Mouse (Mus musculus): ENCODE measurements around the gene Spaar. TPM values are rescaled to one million over a fixed set of nuclear protein-coding genes. Genes with fewer than 3 reads are reported as not detected.

Gene Spaar
- polyA plus RNA-seq, 1 experiment = 0.15 TPM

- H3K27ac ChIP-seq (ENCODE audit: insufficient read depth, low read length) = no peak overlapping the region
- no peaks in the 10 kb centered on the region for H3K36me3 ChIP-seq (ENCODE audit: control insufficient read depth, insufficient read depth, low read length)
- no peaks in the 10 kb centered on the region for H3K27me3 ChIP-seq (ENCODE audit: control insufficient read depth, insufficient read depth, low read length)
- no peaks in the 10 kb centered on the region for H3K4me1 ChIP-seq (ENCODE audit: control insufficient read depth, insufficient read depth, insufficient read length)
- no peak overlapping the region for H3K4me3 ChIP-seq (ENCODE audit: extremely low read depth, insufficient read depth, insufficient read length)
- no peak for DNase-seq (ENCODE audit: low read depth in 1 of 2, low spot score in 2 of 2)
- TF ChIP-seq CTCF (IDR thresholded peaks at IDR 0.05; ENCODE audit: extremely low read depth, insufficient read depth, insufficient read length, insufficient replicate concordance) (no peak), POLR2A (IDR thresholded peaks at IDR 0.05; ENCODE audit: low read depth, low read length) (no peak)
- 94% methylated on average over 13 of the region's 13 CpGs for WGBS
Measured at GRCm38 (mm10) chr4:43696561-43696960, 33.3 kb upstream of the Spaar start.

- WGBS = 92% methylated on average over 6 of the region's 6 CpGs
- no peaks in the 10 kb centered on the region for H3K36me3 ChIP-seq (ENCODE audit: control insufficient read depth, insufficient read depth, low read length)
Measured at GRCm38 (mm10) chr4:43700707-43701106, 29.1 kb upstream of the Spaar start, which contains the start of gene Olfr70. TSS of gene Olfr70 (minus strand) at chr4:43700807.

GRCm38 (mm10) chr4:43703439-43703838 is 26.4 kb upstream of the Spaar start:
- Histone ChIP-seq H3K27ac (ENCODE audit: insufficient read depth, low read length) (no peak overlapping the region), H3K4me3 (ENCODE audit: extremely low read depth, insufficient read depth, insufficient read length) (no peak overlapping the region), H3K27me3 (ENCODE audit: control insufficient read depth, insufficient read depth, low read length) (no peaks in the 10 kb centered on the region), H3K4me1 (ENCODE audit: control insufficient read depth, insufficient read depth, insufficient read length) (no peaks in the 10 kb centered on the region), H3K36me3 (ENCODE audit: control insufficient read depth, insufficient read depth, low read length) (no peaks in the 10 kb centered on the region)
- TF ChIP-seq POLR2A (IDR thresholded peaks at IDR 0.05; ENCODE audit: low read depth, low read length) (no peak), CTCF (IDR thresholded peaks at IDR 0.05; ENCODE audit: extremely low read depth, insufficient read depth, insufficient read length, insufficient replicate concordance) (peak; percentile 7; the same call in 1 of the 2 replicates)
- WGBS = 81% methylated on average over 6 of the region's 6 CpGs
- no peak for DNase-seq (ENCODE audit: low read depth in 1 of 2, low spot score in 2 of 2)

More at GRCm38 (mm10) chr4:43700707-43701106, 29.1 kb upstream of the Spaar start, which contains the start of gene Olfr70:
- no peak for DNase-seq (ENCODE audit: low read depth in 1 of 2, low spot score in 2 of 2)
- Histone ChIP-seq H3K27ac (ENCODE audit: insufficient read depth, low read length) (no peak within 1 kb of the TSS), H3K27me3 (ENCODE audit: control insufficient read depth, insufficient read depth, low read length) (no peaks in the 10 kb centered on the region), H3K4me3 (ENCODE audit: extremely low read depth, insufficient read depth, insufficient read length) (no peak within 1 kb of the TSS), H3K4me1 (ENCODE audit: control insufficient read depth, insufficient read depth, insufficient read length) (no peaks in the 10 kb centered on the region)
- TF ChIP-seq POLR2A (IDR thresholded peaks at IDR 0.05; ENCODE audit: low read depth, low read length) = no peak
- no peak for TF ChIP-seq CTCF (IDR thresholded peaks at IDR 0.05; ENCODE audit: extremely low read depth, insufficient read depth, insufficient read length, insufficient replicate concordance)

GRCm38 (mm10) chr4:43703851-43704250 is 26.0 kb upstream of the Spaar start:
- no peak for DNase-seq (ENCODE audit: low read depth in 1 of 2, low spot score in 2 of 2)
- Histone ChIP-seq H3K27me3 (ENCODE audit: control insufficient read depth, insufficient read depth, low read length) (no peaks in the 10 kb centered on the region), H3K4me3 (ENCODE audit: extremely low read depth, insufficient read depth, insufficient read length) (no peak overlapping the region), H3K36me3 (ENCODE audit: control insufficient read depth, insufficient read depth, low read length) (no peaks in the 10 kb centered on the region), H3K4me1 (ENCODE audit: control insufficient read depth, insufficient read depth, insufficient read length) (no peaks in the 10 kb centered on the region), H3K27ac (ENCODE audit: insufficient read depth, low read length) (no peak overlapping the region)
- WGBS = 75% methylated on average over 8 of the region's 8 CpGs
- no peak for TF ChIP-seq POLR2A (IDR thresholded peaks at IDR 0.05; ENCODE audit: low read depth, low read length)
- TF ChIP-seq CTCF (IDR thresholded peaks at IDR 0.05; ENCODE audit: extremely low read depth, insufficient read depth, insufficient read length, insufficient replicate concordance) = no peak

- no peak overlapping the region for H3K27ac ChIP-seq (ENCODE audit: insufficient read depth, low read length)
- no peaks in the 10 kb centered on the region for H3K36me3 ChIP-seq (ENCODE audit: control insufficient read depth, insufficient read depth, low read length)
- no peak for DNase-seq (ENCODE audit: low read depth in 1 of 2, low spot score in 2 of 2)
- WGBS = 89% methylated on average over 13 of the region's 13 CpGs
- H3K27me3 ChIP-seq (ENCODE audit: control insufficient read depth, insufficient read depth, low read length) = no peaks in the 10 kb centered on the region
- no peak overlapping the region for H3K4me3 ChIP-seq (ENCODE audit: extremely low read depth, insufficient read depth, insufficient read length)
- TF ChIP-seq CTCF (IDR thresholded peaks at IDR 0.05; ENCODE audit: extremely low read depth, insufficient read depth, insufficient read length, insufficient replicate concordance) (no peak), POLR2A (IDR thresholded peaks at IDR 0.05; ENCODE audit: low read depth, low read length) (no peak)
- no peaks in the 10 kb centered on the region for H3K4me1 ChIP-seq (ENCODE audit: control insufficient read depth, insufficient read depth, insufficient read length)
Measured at GRCm38 (mm10) chr4:43705991-43706390, 23.8 kb upstream of the Spaar start.

- no peak within 1 kb of the TSS for H3K4me3 ChIP-seq (ENCODE audit: extremely low read depth, insufficient read depth, insufficient read length)
- WGBS = 57% methylated on average over 6 of the region's 6 CpGs
- H3K27ac ChIP-seq (ENCODE audit: insufficient read depth, low read length) = no peak within 1 kb of the TSS
- no peaks in the 10 kb centered on the region for H3K36me3 ChIP-seq (ENCODE audit: control insufficient read depth, insufficient read depth, low read length)
- H3K27me3 ChIP-seq (ENCODE audit: control insufficient read depth, insufficient read depth, low read length) = no peaks in the 10 kb centered on the region
- no peaks in the 10 kb centered on the region for H3K4me1 ChIP-seq (ENCODE audit: control insufficient read depth, insufficient read depth, insufficient read length)
- TF ChIP-seq CTCF (IDR thresholded peaks at IDR 0.05; ENCODE audit: extremely low read depth, insufficient read depth, insufficient read length, insufficient replicate concordance) (no peak), POLR2A (IDR thresholded peaks at IDR 0.05; ENCODE audit: low read depth, low read length) (no peak)
- DNase-seq (ENCODE audit: low read depth in 1 of 2, low spot score in 2 of 2) = no peak
Measured at GRCm38 (mm10) chr4:43709869-43710268, 20.0 kb upstream of the Spaar start, which contains the start of gene Olfr71. TSS of gene Olfr71 (minus strand) at chr4:43710255.

GRCm38 (mm10) chr4:43711821-43712220 is 18.0 kb upstream of the Spaar start:
- Histone ChIP-seq H3K27me3 (ENCODE audit: control insufficient read depth, insufficient read depth, low read length) (no peaks in the 10 kb centered on the region), H3K36me3 (ENCODE audit: control insufficient read depth, insufficient read depth, low read length) (no peaks in the 10 kb centered on the region), H3K27ac (ENCODE audit: insufficient read depth, low read length) (no peak overlapping the region), H3K4me1 (ENCODE audit: control insufficient read depth, insufficient read depth, insufficient read length) (no peaks in the 10 kb centered on the region), H3K4me3 (ENCODE audit: extremely low read depth, insufficient read depth, insufficient read length) (no peak overlapping the region)
- no peak for TF ChIP-seq POLR2A (IDR thresholded peaks at IDR 0.05; ENCODE audit: low read depth, low read length)
- peak; percentile 81; the same call in 1 of the 2 replicates for TF ChIP-seq CTCF (IDR thresholded peaks at IDR 0.05; ENCODE audit: extremely low read depth, insufficient read depth, insufficient read length, insufficient replicate concordance)
- peak; percentile 4 to 60 for DNase-seq (ENCODE audit: low read depth in 1 of 2, low spot score in 2 of 2)
- WGBS = 0% methylated on average over 2 of the region's 2 CpGs
